Mouse (Mus musculus) spleen, adult 2 months (tissue): ENCODE measurements at regions not wholly inside any gene's neighbourhood (a gene's known extent, or its start where the extent isn't known, plus 50 kb on each side); places are given as distances from the start of the nearest gene placed in this dataset.

Experiments
- CTCF ChIP-seq: fragments of 200-500 bp; IDR thresholded peaks from 2 replicates; pipeline ENCODE4 v1.5.1; 2011; ENCODE audit warnings: mild to moderate bottlenecking, inconsistent platforms; ENCODE audit not compliant: insufficient read depth, insufficient read length, insufficient replicate concordance; ENCODE audit errors: extremely low read depth
- POLR2A ChIP-seq: fragments of 200-500 bp; IDR thresholded peaks from 2 replicates; pipeline ENCODE4 v1.6.1; 2011; ENCODE audit warnings: low read depth, low read length, inconsistent platforms

DNA sequence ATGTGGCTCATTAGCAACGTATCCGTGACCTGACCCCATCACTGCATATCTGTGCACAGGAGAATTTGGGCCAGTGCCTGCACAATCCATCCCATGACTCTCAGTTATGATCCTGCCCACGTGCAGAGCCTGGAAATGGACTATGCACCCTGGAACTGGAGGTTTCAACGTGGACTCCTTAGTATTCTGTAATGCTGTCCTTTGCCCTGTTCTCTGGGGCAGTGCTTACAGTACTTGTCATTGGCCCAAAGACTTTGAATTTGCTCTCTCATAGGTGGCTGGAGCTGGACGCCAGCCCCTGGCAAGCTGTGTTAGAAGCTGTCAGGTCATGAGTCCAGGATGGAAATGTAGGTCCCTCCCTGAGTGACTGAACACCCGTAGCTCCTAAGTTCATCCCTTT, 269.9 kb upstream of the Mki67 start:
- TF ChIP-seq CTCF: no peak
- no peak for TF ChIP-seq POLR2A
